Mouse (Mus musculus): ENCODE results near the gene Cwc22. TPM values are rescaled to one million over a fixed set of nuclear protein-coding genes. Genes with fewer than 3 reads are reported as not detected.

The Cwc22 gene
- total RNA-seq (2021) (10 to 100 TPM; 10.7 to 15.5 TPM), polyA plus RNA-seq (2012; rRNA removed) (2.1 and 6.6 TPM in 2 replicates)
- long read RNA-seq, partial matches to known transcripts: 2 of 5 reads
- long read RNA-seq, other reads (novel, unspliced or antisense): 2 of 5 reads

GRCm38 (mm10) chr2:77945596-77946485 is at the start of gene Cwc22:
TSS of gene Cwc22 (minus strand) at chr2:77946375.
- Histone ChIP-seq H3K9ac (ENCODE audit: low read depth, low read length) (peak within 1 kb of the TSS; percentile 90), H3K4me3 (peak within 1 kb of the TSS; percentile 96), H3K36me3 (ENCODE audit: control insufficient read depth, insufficient read depth, low read length) (peaks cover 7% of the 10 kb centered on the region), H3K4me1 (ENCODE audit: control insufficient read depth, insufficient read depth, low read length) (no peaks in the 10 kb centered on the region; the same call in 1 of the 2 replicates), H3K79me2 (replicated peaks; ENCODE audit: control insufficient read depth, insufficient read depth, low read length) (peaks cover 2% of the 10 kb centered on the region), H3K27me3 (ENCODE audit: control insufficient read depth, insufficient read depth, low read length) (no peaks in the 10 kb centered on the region), H3K27ac (peak within 1 kb of the TSS; percentile 90)
- peak; percentile 87 to 88 for DNase-seq
- intact Hi-C loops (cut with DNase I): no loop called here
- WGBS: under 1% methylated on average over 55 of the region's 55 CpGs
- TF ChIP-seq EP300 (IDR thresholded peaks at IDR 0.05; ENCODE audit: insufficient read depth, low read depth, low read length) (peak; percentile 36; the same call in 1 of the 2 replicates), POLR2A (IDR thresholded peaks at IDR 0.05; ENCODE audit: insufficient read depth, low read depth, low read length) (peak; percentile 47; the same call in 1 of the 2 replicates), CTCF (IDR thresholded peaks at IDR 0.05) (no peak)

GRCm38 (mm10) chr2:77993727-77994401 is 47.7 kb upstream of the Cwc22 start:
- intact Hi-C loops (cut with DNase I): no loop called here
- TF ChIP-seq POLR2A (IDR thresholded peaks at IDR 0.05; ENCODE audit: insufficient read depth, low read depth, low read length) (no peak), EP300 (IDR thresholded peaks at IDR 0.05; ENCODE audit: insufficient read depth, low read depth, low read length) (no peak), CTCF (IDR thresholded peaks at IDR 0.05) (no peak)

GRCm38 (mm10) chr2:77992951-77993604 is 46.9 kb upstream of the Cwc22 start:
- Histone ChIP-seq H3K27ac (no peak overlapping the region), H3K9ac (ENCODE audit: low read depth, low read length) (no peak overlapping the region), H3K4me3 (no peak overlapping the region), H3K79me2 (replicated peaks; ENCODE audit: control insufficient read depth, insufficient read depth, low read length) (no peaks in the 10 kb centered on the region), H3K4me1 (ENCODE audit: control insufficient read depth, insufficient read depth, low read length) (no peaks in the 10 kb centered on the region), H3K36me3 (ENCODE audit: control insufficient read depth, insufficient read depth, low read length) (no peaks in the 10 kb centered on the region), H3K27me3 (ENCODE audit: control insufficient read depth, insufficient read depth, low read length) (no peaks in the 10 kb centered on the region)
- DNase-seq: no peak
- intact Hi-C loops (cut with DNase I): no loop called here
- TF ChIP-seq CTCF (IDR thresholded peaks at IDR 0.05): no peak
- TF ChIP-seq POLR2A (IDR thresholded peaks at IDR 0.05; ENCODE audit: insufficient read depth, low read depth, low read length): no peak
- TF ChIP-seq EP300 (IDR thresholded peaks at IDR 0.05; ENCODE audit: insufficient read depth, low read depth, low read length): no peak
- WGBS: 40% methylated on average over 3 of the region's 3 CpGs

More at GRCm38 (mm10) chr2:77993727-77994401, 47.7 kb upstream of the Cwc22 start:
- Histone ChIP-seq H3K9ac (ENCODE audit: low read depth, low read length) (no peak overlapping the region), H3K36me3 (ENCODE audit: control insufficient read depth, insufficient read depth, low read length) (no peaks in the 10 kb centered on the region), H3K4me3 (no peak overlapping the region), H3K79me2 (replicated peaks; ENCODE audit: control insufficient read depth, insufficient read depth, low read length) (no peaks in the 10 kb centered on the region), H3K27ac (no peak overlapping the region), H3K4me1 (ENCODE audit: control insufficient read depth, insufficient read depth, low read length) (no peaks in the 10 kb centered on the region), H3K27me3 (ENCODE audit: control insufficient read depth, insufficient read depth, low read length) (no peaks in the 10 kb centered on the region)
- WGBS: 69% methylated on average over 4 of the region's 4 CpGs
- DNase-seq: no peak

GRCm38 (mm10) chr2:77990820-77991219 is 44.6 kb upstream of the Cwc22 start:
- H3K27ac ChIP-seq: no peak overlapping the region
- no peak overlapping the region for H3K9ac ChIP-seq (ENCODE audit: low read depth, low read length)
- TF ChIP-seq CTCF (IDR thresholded peaks at IDR 0.05): no peak
- TF ChIP-seq EP300 (IDR thresholded peaks at IDR 0.05; ENCODE audit: insufficient read depth, low read depth, low read length): no peak
- TF ChIP-seq POLR2A (IDR thresholded peaks at IDR 0.05; ENCODE audit: insufficient read depth, low read depth, low read length): no peak
- H3K27me3 ChIP-seq (ENCODE audit: control insufficient read depth, insufficient read depth, low read length): no peaks in the 10 kb centered on the region
- no peak overlapping the region for H3K4me3 ChIP-seq
- H3K36me3 ChIP-seq (ENCODE audit: control insufficient read depth, insufficient read depth, low read length): no peaks in the 10 kb centered on the region
- DNase-seq: no peak
- 34% methylated on average over 2 of the region's 2 CpGs for WGBS
- H3K79me2 ChIP-seq (replicated peaks; ENCODE audit: control insufficient read depth, insufficient read depth, low read length): no peaks in the 10 kb centered on the region
- no peaks in the 10 kb centered on the region for H3K4me1 ChIP-seq (ENCODE audit: control insufficient read depth, insufficient read depth, low read length)
- intact Hi-C loops (cut with DNase I): no loop called here

- intact Hi-C loops (cut with DNase I): no loop called here
- no peak for DNase-seq
- TF ChIP-seq EP300 (IDR thresholded peaks at IDR 0.05; ENCODE audit: insufficient read depth, low read depth, low read length) (no peak), CTCF (IDR thresholded peaks at IDR 0.05) (no peak), POLR2A (IDR thresholded peaks at IDR 0.05; ENCODE audit: insufficient read depth, low read depth, low read length) (no peak)
These were observed 43.9 kb upstream of the Cwc22 start for GRCm38 (mm10) chr2:77990121-77990520.

More at GRCm38 (mm10) chr2:77990121-77990520, 43.9 kb upstream of the Cwc22 start:
- H3K79me2 ChIP-seq (replicated peaks; ENCODE audit: control insufficient read depth, insufficient read depth, low read length): no peaks in the 10 kb centered on the region
- H3K4me3 ChIP-seq: no peak overlapping the region
- no peaks in the 10 kb centered on the region for H3K4me1 ChIP-seq (ENCODE audit: control insufficient read depth, insufficient read depth, low read length)
- H3K36me3 ChIP-seq (ENCODE audit: control insufficient read depth, insufficient read depth, low read length): no peaks in the 10 kb centered on the region
- no peak overlapping the region for H3K9ac ChIP-seq (ENCODE audit: low read depth, low read length)
- H3K27me3 ChIP-seq (ENCODE audit: control insufficient read depth, insufficient read depth, low read length): no peaks in the 10 kb centered on the region
- no peak overlapping the region for H3K27ac ChIP-seq

Data from heart, adult 2 months (tissue).